Mouse (Mus musculus) heart, adult 10 weeks (tissue): ENCODE data around the gene Ntn1. TPM values are rescaled to one million over a fixed set of nuclear protein-coding genes. Genes with fewer than 3 reads are reported as not detected.

Experiments used
- polyA plus RNA-seq: library from polyadenylated mRNA; stranded (reverse); fragments of 350-450 nt; fragmentation: Illumina TruSeq; extraction: RNeasy Lipid Tissue Mini Kit (QIAGEN cat#74804); gene quantifications from one replicate; pipeline ENCODE4 v1.2.3, GENCODE M21; 2014; ENCODE audit warnings: low read depth, low replicate concordance

Ntn1 gene
- polyA plus RNA-seq = 43.5 TPM

DNA sequence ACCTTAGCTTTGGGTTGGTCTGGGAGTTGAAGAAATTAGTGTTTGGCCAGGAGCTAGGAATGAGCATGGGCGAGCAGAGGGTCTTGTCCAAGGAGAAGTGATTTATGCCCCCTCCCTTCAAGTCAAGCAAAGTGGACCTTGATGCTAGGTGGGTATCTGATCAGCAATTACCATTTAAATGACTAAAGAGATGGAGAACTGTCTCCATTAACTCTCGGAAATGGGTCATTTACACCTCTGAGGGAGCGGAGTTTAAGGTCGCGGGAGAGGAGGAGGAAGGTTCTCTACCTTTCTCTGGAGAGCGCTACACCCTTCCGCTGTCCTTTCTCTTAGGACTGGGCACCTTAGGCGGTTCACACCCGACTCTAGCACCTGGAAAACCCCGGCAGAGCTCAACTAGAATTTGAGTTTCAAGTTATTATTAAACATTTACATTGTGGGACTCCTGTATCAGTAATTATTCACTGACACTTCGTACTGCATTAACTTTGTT, at the start of gene Ntn1:
Ntn1 (minus strand) TSS at position 97 of the 493 bp plus-strand sequence.

DNA sequence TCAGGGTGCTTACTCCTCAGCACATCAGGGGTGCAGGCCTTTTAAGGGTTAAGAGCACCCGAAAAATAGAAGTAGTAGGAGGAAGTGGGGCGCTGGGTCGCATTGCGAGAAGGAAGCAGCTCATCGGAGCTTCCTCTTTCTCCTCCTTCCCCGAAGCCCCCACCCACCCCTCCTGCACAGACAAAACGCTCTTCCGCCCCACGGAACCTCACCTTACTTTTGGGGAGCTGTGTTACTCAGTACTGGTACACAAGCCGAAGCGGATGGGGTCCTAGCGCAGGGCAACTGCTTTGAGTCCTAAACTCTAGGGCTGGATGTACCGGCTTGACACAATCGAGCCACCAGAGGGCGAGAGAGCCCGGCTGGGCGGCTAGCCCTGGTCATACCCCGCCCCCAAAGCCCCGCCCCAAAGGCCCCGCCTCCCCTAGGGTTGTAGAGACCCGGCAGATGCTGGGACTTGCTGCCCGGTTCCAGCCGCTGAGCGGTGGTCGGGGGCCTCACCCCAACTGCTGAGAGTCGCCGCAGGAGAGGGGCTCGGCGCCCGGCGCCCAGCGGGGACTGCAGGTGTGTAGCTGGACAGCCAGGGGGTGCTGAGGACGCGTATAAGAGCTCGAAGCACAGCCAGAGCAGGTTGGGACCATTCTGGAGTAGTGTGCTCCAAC, 31.2 kb upstream of the Ntn1 start, which contains the start of gene Pik3r5:
Pik3r5 (plus strand) TSS at position 423 of the 662 bp plus-strand sequence.

Other genes starting within 250 kb of the Ntn1 start
- 0.92 TPM for gene Pik3r5, start 31.3 kb upstream of the Ntn1 start, polyA plus RNA-seq
- gene Pik3r6, start 102.2 kb upstream of the Ntn1 start, polyA plus RNA-seq = 4.7 TPM
- 0.29 TPM for gene Mfsd6l, start 155.4 kb upstream of the Ntn1 start, polyA plus RNA-seq
- not detected for gene Ccdc42, start 186.2 kb upstream of the Ntn1 start, polyA plus RNA-seq